Mouse (Mus musculus) spleen, adult 2 months (tissue): ENCODE data around the gene Serpinf1. TPM values are rescaled to one million over a fixed set of nuclear protein-coding genes. Genes with fewer than 3 reads are reported as not detected.

Source experiments
- DNase-seq, 2 experiments: peaks; one replicate each; pipeline versions ENCODE4 v3.0.0 to v3.0.0-alpha.2; 2012 to 2021; ENCODE audit warnings: low spot score in 2 of 2, low read depth in 1 of 2
- H3K27ac ChIP-seq: fragments of 200-500 bp; 2 replicates; pipeline ENCODE4 v1.5.1; 2012; ENCODE audit warnings: low read length, inconsistent platforms; ENCODE audit not compliant: insufficient read depth
- H3K27me3 ChIP-seq: fragments of 200-500 bp; 2 replicates; pipeline ENCODE4 v1.6.1; 2012; ENCODE audit warnings: mild to moderate bottlenecking, moderate library complexity, low read length, inconsistent platforms; ENCODE audit not compliant: control insufficient read depth, insufficient read depth
- H3K36me3 ChIP-seq: fragments of 200-500 bp; 2 replicates; pipeline ENCODE4 v1.6.1; 2012; ENCODE audit warnings: mild to moderate bottlenecking, low read length, inconsistent platforms; ENCODE audit not compliant: control insufficient read depth, insufficient read depth
- H3K4me1 ChIP-seq: fragments of 200-500 bp; 2 replicates; pipeline ENCODE4 v1.6.1; 2011; ENCODE audit warnings: inconsistent platforms; ENCODE audit not compliant: control insufficient read depth, insufficient read depth, insufficient read length
- H3K4me3 ChIP-seq: fragments of 200-500 bp; 2 replicates; pipeline ENCODE4 v1.5.1; 2011; ENCODE audit warnings: mild to moderate bottlenecking, inconsistent platforms; ENCODE audit not compliant: insufficient read depth, insufficient read length; ENCODE audit errors: extremely low read depth
- CTCF ChIP-seq: fragments of 200-500 bp; IDR thresholded peaks from 2 replicates; pipeline ENCODE4 v1.5.1; 2011; ENCODE audit warnings: mild to moderate bottlenecking, inconsistent platforms; ENCODE audit not compliant: insufficient read depth, insufficient read length, insufficient replicate concordance; ENCODE audit errors: extremely low read depth
- POLR2A ChIP-seq: fragments of 200-500 bp; IDR thresholded peaks from 2 replicates; pipeline ENCODE4 v1.6.1; 2011; ENCODE audit warnings: low read depth, low read length, inconsistent platforms
- WGBS: fragments of 180-500 bp; shearing (Covaris S2); methylation state at CpG from one replicate; pipeline ENCODE4 v1.1.7; 2018; 5-methylcytosine and 5-hydroxymethylcytosine counted together
- polyA plus RNA-seq: library from polyadenylated mRNA; depleted of rRNA; stranded (reverse); fragments of >200 nt; gene quantifications from 2 replicates; pipeline ENCODE4 v1.2.3, GENCODE M21; 2012

Gene Serpinf1
- polyA plus RNA-seq, 1 experiment: 9.7 TPM

- Histone ChIP-seq H3K27me3 (no peaks in the 10 kb centered on the region), H3K36me3 (no peaks in the 10 kb centered on the region), H3K4me3 (no peak overlapping the region), H3K4me1 (peaks cover 33% of the 10 kb centered on the region), H3K27ac (peak overlapping the region; percentile 28; the same call in 1 of the 2 replicates)
- 6% methylated on average over 7 of the region's 7 CpGs for WGBS
- TF ChIP-seq CTCF (no peak), POLR2A (no peak)
- no peak for DNase-seq
Measured at GRCm38 (mm10) chr11:75415096-75415495, 7.4 kb downstream of the Serpinf1 start.

GRCm38 (mm10) chr11:75410591-75410990, 11.9 kb downstream of the Serpinf1 start:
- 71% methylated on average over 7 of the region's 7 CpGs for WGBS
- Histone ChIP-seq H3K36me3 (no peaks in the 10 kb centered on the region), H3K4me3 (no peak overlapping the region), H3K27me3 (no peaks in the 10 kb centered on the region), H3K27ac (no peak overlapping the region), H3K4me1 (peaks cover 26% of the 10 kb centered on the region)
- no peak for TF ChIP-seq POLR2A
- no peak for TF ChIP-seq CTCF
- DNase-seq: no peak

- DNase-seq: peak in 1 of 2 experiments; percentile 31
- no peak for TF ChIP-seq CTCF
- no peaks in the 10 kb centered on the region for H3K27me3 ChIP-seq
- peak overlapping the region; percentile 25; the same call in 1 of the 2 replicates for H3K27ac ChIP-seq
- H3K36me3 ChIP-seq: no peaks in the 10 kb centered on the region
- peaks cover 19% of the 10 kb centered on the region for H3K4me1 ChIP-seq
- no peak overlapping the region for H3K4me3 ChIP-seq
- WGBS: 15% methylated on average over 17 of the region's 17 CpGs
Measured at GRCm38 (mm10) chr11:75409679-75410575, 12.6 kb downstream of the Serpinf1 start.

GRCm38 (mm10) chr11:75406865-75407264, 15.6 kb downstream of the Serpinf1 start:
- no peak overlapping the region for H3K4me3 ChIP-seq
- peak in 1 of 2 experiments; percentile 60 for DNase-seq
- no peak overlapping the region for H3K27ac ChIP-seq
- peaks cover 13% of the 10 kb centered on the region for H3K4me1 ChIP-seq
- no peak for TF ChIP-seq POLR2A
- peak; percentile 58; the same call in 1 of the 2 replicates for TF ChIP-seq CTCF
- H3K27me3 ChIP-seq: no peaks in the 10 kb centered on the region
- no peaks in the 10 kb centered on the region for H3K36me3 ChIP-seq
- WGBS: 68% methylated on average over 3 of the region's 3 CpGs

GRCm38 (mm10) chr11:75406104-75406503, 16.4 kb downstream of the Serpinf1 start:
- TF ChIP-seq POLR2A: no peak
- no peak for TF ChIP-seq CTCF
- H3K4me1 ChIP-seq: peaks cover 13% of the 10 kb centered on the region
- no peaks in the 10 kb centered on the region for H3K27me3 ChIP-seq
- no peak overlapping the region for H3K27ac ChIP-seq
- no peaks in the 10 kb centered on the region for H3K36me3 ChIP-seq
- DNase-seq: no peak
- H3K4me3 ChIP-seq: no peak overlapping the region
- 74% methylated on average over 3 of the region's 4 CpGs for WGBS

- Histone ChIP-seq H3K4me1 (peaks cover 4% of the 10 kb centered on the region; the same call in 1 of the 2 replicates), H3K27ac (no peak overlapping the region), H3K4me3 (no peak overlapping the region), H3K36me3 (peaks cover 1% of the 10 kb centered on the region; the same call in 1 of the 2 replicates), H3K27me3 (no peaks in the 10 kb centered on the region)
- no peak for DNase-seq
- WGBS: 95% methylated on average over 6 of the region's 6 CpGs
- TF ChIP-seq POLR2A: no peak
- no peak for TF ChIP-seq CTCF
Measured at GRCm38 (mm10) chr11:75404801-75405200, 17.7 kb downstream of the Serpinf1 start.
